In genomic region chr11:102249351-102250090, GRCm38 (mm10) we compare ENCODE assay signal across 9 mouse cellular contexts. TPM values are rescaled to one million over a fixed set of nuclear protein-coding genes. Genes with fewer than 3 reads are reported as not detected.
DNase-seq lines count a peak whose midpoint lies in the region; ATAC-seq lines count a peak whose summit lies in the region.
"Had no signal": no experiment of that assay in that cellular context is flagged by ENCODE, and none has a peak within 500 bp of the region (broad histone marks: within the 10 kb centered on the region; RNA-seq: fewer than 3 reads in every experiment).

No protein-coding gene starts in this region.

- no peak overlapping the region for H3K27ac ChIP-seq in lung, embryonic 16.5 days (ENCODE audit: low read length)
- no peak overlapping the region for H3K27ac ChIP-seq in limb, embryonic 13.5 days
- H3K27ac ChIP-seq in stomach, embryonic 14.5 days (ENCODE audit: low read length): no peak overlapping the region

- no peak for ATAC-seq in lung, embryonic 16.5 days (ENCODE audit: low read depth)
- ATAC-seq in erythroblast, adult 5-6 weeks (replicated peaks; ENCODE audit: low FRiP score, poor library complexity, severe bottlenecking): peak; percentile 46
- ATAC-seq in limb, embryonic 13.5 days (ENCODE audit: low FRiP score, low read depth): no peak
- ATAC-seq in stomach, embryonic 14.5 days (ENCODE audit: insufficient number of reproducible peaks, insufficient read depth, low FRiP score, low read depth): no peak

- no peaks in the 10 kb centered on the region for H3K36me3 ChIP-seq in lung, embryonic 16.5 days (ENCODE audit: control insufficient read depth, insufficient read depth, low read length)
- peaks cover 22% of the 10 kb centered on the region for H3K36me3 ChIP-seq in limb, embryonic 13.5 days
- H3K36me3 ChIP-seq in stomach, embryonic 14.5 days (ENCODE audit: control insufficient read depth, insufficient read depth, low read length): peaks cover 5% of the 10 kb centered on the region; the same call in 1 of the 2 replicates

- H3K9me3 ChIP-seq in lung, embryonic 16.5 days (ENCODE audit: control insufficient read depth, low read length): no peaks in the 10 kb centered on the region; the same call in 1 of the 2 replicates
- no peaks in the 10 kb centered on the region for H3K9me3 ChIP-seq in limb, embryonic 13.5 days
- no peaks in the 10 kb centered on the region for H3K9me3 ChIP-seq in stomach, embryonic 14.5 days (ENCODE audit: control insufficient read depth, low read depth, low read length)

- H3K4me2 ChIP-seq in lung, embryonic 16.5 days (ENCODE audit: low read depth, low read length): peak overlapping the region; percentile 84
- H3K4me2 ChIP-seq in limb, embryonic 13.5 days (replicated peaks): peak overlapping the region; percentile 93
- peak overlapping the region; percentile 81 for H3K4me2 ChIP-seq in stomach, embryonic 14.5 days (replicated peaks; ENCODE audit: low read depth, low read length)

- no peak for DNase-seq in lung, postnatal 36 days
- DNase-seq in adrenal gland, postnatal 10 days: no peak
- no peak for DNase-seq in kidney, postnatal 25 days
- DNase-seq in thymus, adult 18-20 months: no peak

- H3K4me1 ChIP-seq in lung, embryonic 16.5 days (replicated peaks; ENCODE audit: control insufficient read depth, insufficient read depth, low read length): peaks cover 20% of the 10 kb centered on the region
- peaks cover 26% of the 10 kb centered on the region for H3K4me1 ChIP-seq in limb, embryonic 13.5 days
- peaks cover 24% of the 10 kb centered on the region; the same call in 1 of the 2 replicates for H3K4me1 ChIP-seq in stomach, embryonic 14.5 days (ENCODE audit: control insufficient read depth, insufficient read depth, low read length)

- H3K27me3 ChIP-seq in lung, embryonic 16.5 days (ENCODE audit: control insufficient read depth, insufficient read depth, low read depth, low read length): no peaks in the 10 kb centered on the region
- H3K27me3 ChIP-seq in limb, embryonic 13.5 days: peaks cover 1% of the 10 kb centered on the region
- no peaks in the 10 kb centered on the region for H3K27me3 ChIP-seq in stomach, embryonic 14.5 days (ENCODE audit: control insufficient read depth, insufficient read depth, low read length)

- peak overlapping the region; percentile 72 for H3K4me3 ChIP-seq in lung, embryonic 16.5 days (ENCODE audit: low read length)
- peak overlapping the region; percentile 73 for H3K4me3 ChIP-seq in limb, embryonic 13.5 days
- H3K4me3 ChIP-seq in stomach, embryonic 14.5 days (ENCODE audit: low read depth, low read length): peak overlapping the region; percentile 75

- WGBS in lung, embryonic 16.5 days: 10% methylated on average over 9 of the region's 9 CpGs
- 11% methylated on average over 9 of the region's 9 CpGs for WGBS in limb, embryonic 13.5 days
- WGBS in stomach, embryonic 14.5 days: 10% methylated on average over 9 of the region's 9 CpGs

- H3K9ac ChIP-seq in lung, embryonic 16.5 days (ENCODE audit: low read length): peak overlapping the region; percentile 80
- H3K9ac ChIP-seq in limb, embryonic 13.5 days: peak overlapping the region; percentile 79
- H3K9ac ChIP-seq in stomach, embryonic 14.5 days (replicated peaks; ENCODE audit: low read depth, low read length): peak overlapping the region; percentile 67; the same call in 1 of the 2 replicates

RNA-seq across cellular contexts. Expression of gene BC030867, which starts 0.8 kb away (rescaled TPM):
- 18.7 and 19.4 TPM in 2 replicates for polyA plus RNA-seq in lung, embryonic 16.5 days (2015; fragmentation: Nextera tagmentation; extraction: Ambion mirVana)
- 3.8 and 5.0 TPM in 2 replicates for total RNA-seq in erythroblast, adult 5-6 weeks (2015; ENCODE audit: low replicate concordance)
- 4.1 and 7.2 TPM in 2 replicates for total RNA-seq in erythroblast, adult 5-6 weeks (2017; ENCODE audit: low replicate concordance)
- 15.8 and 16.1 TPM in 2 replicates for polyA plus RNA-seq in limb, embryonic 13.5 days (2015; fragmentation: Nextera tagmentation; extraction: Ambion mirVana)
- polyA plus RNA-seq in stomach, embryonic 14.5 days (2014; fragmentation: Nextera tagmentation; extraction: Ambion mirVana): 11.4 and 11.8 TPM in 2 replicates
- total RNA-seq in adrenal gland, postnatal 10 days (2021): 1 to 10 TPM; 1.9 to 4.5 TPM

RNA-seq across cellular contexts. Expression of gene Asb16, which starts 19.0 kb away (rescaled TPM):
- 0.05 and 0.08 TPM in 2 replicates for polyA plus RNA-seq in lung, embryonic 16.5 days (2015; fragmentation: Nextera tagmentation; extraction: Ambion mirVana)
- not detected in 2 replicates for total RNA-seq in erythroblast, adult 5-6 weeks (2015; ENCODE audit: low replicate concordance)
- total RNA-seq in erythroblast, adult 5-6 weeks (2017; ENCODE audit: low replicate concordance): not detected in 2 replicates
- polyA plus RNA-seq in limb, embryonic 13.5 days (2015; fragmentation: Nextera tagmentation; extraction: Ambion mirVana): 0.22 TPM in 2 replicates
- not detected in 2 replicates for polyA plus RNA-seq in stomach, embryonic 14.5 days (2014; fragmentation: Nextera tagmentation; extraction: Ambion mirVana)
- total RNA-seq in adrenal gland, postnatal 10 days (2021): 1 to 10 TPM; 1.1 to 2.6 TPM
- polyA plus RNA-seq: inflammation-experienced regulatory T-cells, adult 6 months had no signal

RNA-seq across cellular contexts. Expression of gene Hdac5, which starts 19.6 kb away (rescaled TPM):
- 70.1 and 80.4 TPM in 2 replicates for polyA plus RNA-seq in lung, embryonic 16.5 days (2015; fragmentation: Nextera tagmentation; extraction: Ambion mirVana)
- total RNA-seq in erythroblast, adult 5-6 weeks (2015; ENCODE audit: low replicate concordance): 3.7 and 10.2 TPM in 2 replicates
- total RNA-seq in erythroblast, adult 5-6 weeks (2017; ENCODE audit: low replicate concordance): 13.3 and 17.3 TPM in 2 replicates
- polyA plus RNA-seq in limb, embryonic 13.5 days (2015; fragmentation: Nextera tagmentation; extraction: Ambion mirVana): 61.9 and 68.6 TPM in 2 replicates
- polyA plus RNA-seq in stomach, embryonic 14.5 days (2014; fragmentation: Nextera tagmentation; extraction: Ambion mirVana): 41.5 and 46.4 TPM in 2 replicates
- total RNA-seq in adrenal gland, postnatal 10 days (2021): 100 to 1,000 TPM in 1 of 2 experiments, 10 to 100 TPM in 1; 84.4 to 113 TPM

RNA-seq across cellular contexts. Expression of gene Tmub2, which starts 35.2 kb away (rescaled TPM):
- polyA plus RNA-seq in lung, embryonic 16.5 days (2015; fragmentation: Nextera tagmentation; extraction: Ambion mirVana): 52.8 and 60.2 TPM in 2 replicates
- 15.9 and 17.1 TPM in 2 replicates for total RNA-seq in erythroblast, adult 5-6 weeks (2015; ENCODE audit: low replicate concordance)
- 17.0 and 28.0 TPM in 2 replicates for total RNA-seq in erythroblast, adult 5-6 weeks (2017; ENCODE audit: low replicate concordance)
- polyA plus RNA-seq in limb, embryonic 13.5 days (2015; fragmentation: Nextera tagmentation; extraction: Ambion mirVana): 52.8 and 57.3 TPM in 2 replicates
- 53.0 and 55.0 TPM in 2 replicates for polyA plus RNA-seq in stomach, embryonic 14.5 days (2014; fragmentation: Nextera tagmentation; extraction: Ambion mirVana)
- 10 to 100 TPM; 36.6 to 41.1 TPM for total RNA-seq in adrenal gland, postnatal 10 days (2021)

RNA-seq across cellular contexts. Expression of gene Atxn7l3, which starts 46.9 kb away (rescaled TPM):
- 11.1 and 11.6 TPM in 2 replicates for polyA plus RNA-seq in lung, embryonic 16.5 days (2015; fragmentation: Nextera tagmentation; extraction: Ambion mirVana)
- total RNA-seq in erythroblast, adult 5-6 weeks (2015; ENCODE audit: low replicate concordance): 6.3 and 10.4 TPM in 2 replicates
- 5.7 and 9.3 TPM in 2 replicates for total RNA-seq in erythroblast, adult 5-6 weeks (2017; ENCODE audit: low replicate concordance)
- 20.7 and 21.4 TPM in 2 replicates for polyA plus RNA-seq in limb, embryonic 13.5 days (2015; fragmentation: Nextera tagmentation; extraction: Ambion mirVana)
- 18.7 and 19.0 TPM in 2 replicates for polyA plus RNA-seq in stomach, embryonic 14.5 days (2014; fragmentation: Nextera tagmentation; extraction: Ambion mirVana)
- 10 to 100 TPM; 47.2 to 51.3 TPM for total RNA-seq in adrenal gland, postnatal 10 days (2021)
